Mouse (Mus musculus) midbrain, embryonic 16.5 days (tissue): ENCODE results near the gene Kif1c. TPM values are rescaled to one million over a fixed set of nuclear protein-coding genes. Genes with fewer than 3 reads are reported as not detected.

Experiments
- ATAC-seq: fragments of 200-750 bp; cut with Nextera tagmentation; 2 replicates; pipeline ENCODE4 v1.8.0; 2017; ENCODE audit warnings: moderate TSS enrichment
- H3K27ac ChIP-seq: fragments of 300-500 bp; sonication (generic); 2 replicates; pipeline ENCODE4 v1.5.1; 2014; ENCODE audit warnings: mild to moderate bottlenecking, low read length, mixed read lengths
- H3K27me3 ChIP-seq: fragments of 300-500 bp; sonication (generic); 2 replicates; pipeline ENCODE4 v1.6.1; 2014; ENCODE audit warnings: low read depth, low read length, mixed read lengths; ENCODE audit not compliant: control insufficient read depth, insufficient read depth
- H3K36me3 ChIP-seq: fragments of 300-500 bp; sonication (generic); 2 replicates; pipeline ENCODE4 v1.6.1; 2014; ENCODE audit warnings: mild to moderate bottlenecking, low read length, moderate library complexity, mixed read lengths; ENCODE audit not compliant: control insufficient read depth, insufficient read depth
- H3K4me1 ChIP-seq: fragments of 300-500 bp; sonication (generic); 2 replicates; pipeline ENCODE4 v1.6.1; 2014; ENCODE audit warnings: mild to moderate bottlenecking, low read length, mixed read lengths; ENCODE audit not compliant: control insufficient read depth, insufficient read depth
- H3K4me2 ChIP-seq: fragments of 300-500 bp; sonication (generic); 2 replicates; pipeline ENCODE4 v1.6.1; 2014; ENCODE audit warnings: mild to moderate bottlenecking, low read length, mixed read lengths
- H3K4me3 ChIP-seq: fragments of 300-500 bp; sonication (generic); 2 replicates; pipeline ENCODE4 v1.5.1; 2014; ENCODE audit warnings: low read depth, mild to moderate bottlenecking, low read length, moderate library complexity, mixed read lengths
- H3K9ac ChIP-seq: fragments of 300-500 bp; sonication (generic); 2 replicates; pipeline ENCODE4 v1.6.1; 2014; ENCODE audit warnings: low read depth, low read length, mixed read lengths
- H3K9me3 ChIP-seq: fragments of 300-500 bp; sonication (generic); replicated peaks from 2 replicates; pipeline ENCODE4 v1.6.1; 2014; ENCODE audit warnings: mild to moderate bottlenecking, low read length, mixed read lengths; ENCODE audit not compliant: control insufficient read depth, poor library complexity, severe bottlenecking
- WGBS: fragments of 180-500 bp; shearing (Covaris S2); extraction: QIAGEN DNeasy Blood & Tissue Kit; methylation state at CpG from one replicate; pipeline ENCODE4 v1.1.7; 2014; 5-methylcytosine and 5-hydroxymethylcytosine counted together
- polyA plus RNA-seq: library from polyadenylated mRNA; unstranded; fragments of >200 nt; fragmentation: Nextera tagmentation; extraction: Ambion mirVana; gene quantifications from 2 replicates; pipeline ENCODE4 v1.2.1, GENCODE M21; 2015

Kif1c gene
- polyA plus RNA-seq, 1 experiment from 2014 or later: 1.3 TPM

DNA sequence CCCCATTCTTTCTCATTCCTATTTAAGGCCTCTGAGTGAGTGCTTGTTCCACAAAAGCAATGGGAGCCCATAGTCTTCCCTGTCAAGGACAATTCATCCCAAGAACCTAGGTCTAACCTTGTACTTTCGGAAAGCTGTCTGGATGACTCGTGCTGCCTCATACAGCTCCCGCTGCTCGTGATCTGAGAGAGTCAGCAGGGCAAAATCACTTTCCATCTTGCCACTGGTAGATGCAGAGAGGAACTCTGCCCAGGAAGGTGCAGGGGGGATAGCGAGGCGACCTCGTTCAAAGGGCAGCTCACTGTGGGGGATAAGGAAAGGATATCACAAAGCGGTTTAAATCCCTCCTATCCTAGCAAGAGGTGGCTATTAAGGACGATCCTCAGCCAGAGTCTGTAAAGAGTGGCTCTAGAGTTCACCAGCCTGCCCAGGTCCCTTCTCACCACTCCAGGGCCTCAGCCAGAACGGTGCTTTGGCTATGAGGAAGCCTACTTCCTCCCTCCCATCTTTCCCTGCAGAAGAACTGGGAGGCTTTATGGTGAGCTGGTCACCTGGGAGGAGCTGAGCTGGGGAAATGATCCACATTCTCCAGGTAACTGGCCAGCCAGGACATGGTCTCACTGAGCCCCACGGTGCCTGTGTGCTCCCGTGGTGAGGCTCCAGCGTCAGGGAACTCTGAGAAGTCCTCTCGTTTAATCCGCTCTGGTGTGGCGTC, 28.9 kb upstream of the Kif1c start:
- Histone ChIP-seq H3K4me1 (peaks cover 22% of the 10 kb centered on the region), H3K27ac (no peak overlapping the region), H3K27me3 (no peaks in the 10 kb centered on the region), H3K36me3 (peaks cover 8% of the 10 kb centered on the region), H3K4me2 (no peak overlapping the region; the same call in 1 of the 2 replicates), H3K4me3 (no peak overlapping the region), H3K9me3 (no peaks in the 10 kb centered on the region), H3K9ac (no peak overlapping the region)
- WGBS: 83% methylated on average over 16 of the region's 16 CpGs
- no peak for ATAC-seq

DNA sequence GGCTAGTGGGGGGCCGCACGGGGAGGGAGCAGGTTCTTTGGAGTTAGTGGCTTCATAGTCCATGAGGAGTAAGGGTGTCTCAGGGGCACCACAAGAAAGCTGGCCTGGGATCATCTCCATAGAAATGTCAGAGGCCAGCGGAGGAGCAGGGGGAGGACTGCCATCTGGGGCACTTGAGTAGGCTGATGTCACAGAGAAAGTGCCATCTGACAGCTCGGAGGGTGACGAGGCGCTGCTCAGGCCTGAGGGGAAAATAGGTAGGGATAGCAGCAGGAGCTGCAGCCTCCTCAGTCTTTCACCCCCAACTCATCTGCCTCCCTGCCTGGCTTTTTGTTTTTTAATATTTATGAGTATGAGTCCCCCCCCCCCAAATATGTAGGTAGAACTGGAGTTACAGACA, 26.3 kb upstream of the Kif1c start:
- 49% methylated on average over 6 of the region's 6 CpGs for WGBS
- Histone ChIP-seq H3K9me3 (no peaks in the 10 kb centered on the region), H3K4me3 (no peak overlapping the region), H3K36me3 (peaks cover 12% of the 10 kb centered on the region), H3K4me1 (peaks cover 12% of the 10 kb centered on the region), H3K4me2 (no peak overlapping the region), H3K27me3 (no peaks in the 10 kb centered on the region), H3K9ac (no peak overlapping the region), H3K27ac (no peak overlapping the region)
- no peak for ATAC-seq

DNA sequence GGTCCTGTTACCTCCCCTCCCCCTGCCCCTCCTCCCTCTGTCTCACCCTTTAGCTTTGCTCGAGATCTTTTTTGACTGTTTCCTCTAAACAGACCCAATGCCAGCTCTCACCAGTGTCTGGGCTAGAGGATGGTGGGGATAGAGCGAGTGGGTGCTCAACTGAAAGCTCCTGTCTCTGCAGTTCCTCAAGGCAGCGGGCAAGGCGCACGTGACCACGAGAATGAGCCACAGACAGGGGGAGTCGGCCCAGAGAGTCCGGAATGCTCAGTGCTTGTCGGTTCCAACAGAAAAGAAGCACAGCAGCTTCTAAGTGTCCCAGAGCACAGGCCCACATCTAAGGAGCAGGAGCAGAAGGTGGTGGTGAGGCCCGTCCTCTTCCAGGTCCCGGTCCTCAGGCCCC, 25.8 kb upstream of the Kif1c start:
- Histone ChIP-seq H3K27ac (no peak overlapping the region), H3K4me1 (peaks cover 12% of the 10 kb centered on the region), H3K4me3 (no peak overlapping the region), H3K4me2 (no peak overlapping the region), H3K36me3 (peaks cover 13% of the 10 kb centered on the region), H3K27me3 (no peaks in the 10 kb centered on the region), H3K9ac (no peak overlapping the region), H3K9me3 (no peaks in the 10 kb centered on the region)
- ATAC-seq: no peak
- 68% methylated on average over 11 of the region's 11 CpGs for WGBS

DNA sequence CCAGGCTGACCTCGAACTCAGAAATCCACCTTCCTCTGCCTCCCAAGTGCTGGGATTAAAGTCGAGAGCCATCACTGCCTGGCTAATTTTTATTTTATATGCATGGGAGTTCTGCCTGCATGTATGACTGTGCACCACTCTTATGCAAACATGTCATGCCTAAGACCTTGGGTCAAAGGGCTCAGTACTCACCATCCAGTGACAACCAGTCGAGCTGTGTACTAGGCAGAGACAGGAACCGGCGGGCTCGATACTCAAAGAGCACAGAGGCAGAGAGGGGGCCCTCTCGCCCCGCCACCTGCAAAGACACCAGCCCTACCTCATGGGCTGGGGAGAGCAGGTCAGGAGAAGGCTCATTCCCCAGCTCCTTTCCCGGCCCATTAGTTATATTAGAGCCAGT, 22.3 kb upstream of the Kif1c start:
- Histone ChIP-seq H3K4me2 (no peak overlapping the region), H3K27ac (no peak overlapping the region), H3K9me3 (no peaks in the 10 kb centered on the region), H3K36me3 (peaks cover 15% of the 10 kb centered on the region), H3K4me3 (no peak overlapping the region), H3K4me1 (peaks cover 7% of the 10 kb centered on the region), H3K27me3 (no peaks in the 10 kb centered on the region), H3K9ac (no peak overlapping the region)
- 81% methylated on average over 9 of the region's 9 CpGs for WGBS
- ATAC-seq: no peak

DNA sequence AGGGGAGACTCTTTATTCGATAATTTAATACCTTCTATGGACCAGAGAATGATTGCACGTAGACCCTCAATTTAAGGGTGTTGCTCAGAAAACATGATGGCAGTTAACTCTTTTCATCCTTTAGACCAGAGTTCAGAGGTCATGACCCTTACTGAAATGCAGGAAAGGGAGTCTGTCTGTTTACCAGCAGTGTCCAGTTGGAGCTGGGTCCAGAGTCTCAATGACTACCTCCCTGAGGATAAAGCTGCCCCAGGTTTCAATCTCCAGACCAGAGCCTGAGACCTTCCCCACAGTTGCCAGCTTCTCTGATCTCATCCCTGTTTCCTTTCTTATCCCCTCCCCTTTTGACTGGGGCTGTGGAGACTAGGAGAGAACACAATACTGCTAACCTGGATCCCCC, 21.8 kb upstream of the Kif1c start:
- Histone ChIP-seq H3K9ac (no peak overlapping the region), H3K4me2 (no peak overlapping the region), H3K36me3 (peaks cover 15% of the 10 kb centered on the region), H3K4me3 (no peak overlapping the region), H3K27ac (no peak overlapping the region), H3K27me3 (no peaks in the 10 kb centered on the region), H3K4me1 (peaks cover 7% of the 10 kb centered on the region), H3K9me3 (no peaks in the 10 kb centered on the region)
- WGBS: 75% methylated on average over 2 of the region's 2 CpGs
- no peak for ATAC-seq

DNA sequence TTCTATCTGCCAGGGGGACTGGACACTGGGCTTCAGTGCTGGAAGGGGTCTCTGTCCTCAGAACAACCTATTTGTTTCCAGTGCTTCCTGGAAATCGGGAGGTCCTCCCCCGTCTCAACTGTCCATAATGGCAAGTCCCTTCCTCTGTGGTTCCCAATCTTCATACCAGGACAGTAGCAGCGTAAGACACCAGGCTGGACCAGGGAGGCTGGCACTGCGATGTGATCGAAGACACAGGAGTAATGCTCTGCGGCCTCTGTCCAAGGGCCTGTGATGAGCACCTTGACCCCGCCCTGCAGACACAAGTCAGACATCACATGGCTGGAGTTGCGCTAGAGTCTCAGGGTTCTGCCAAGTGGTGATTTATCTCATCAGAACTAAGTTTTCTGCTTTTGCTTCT, 21.0 kb upstream of the Kif1c start:
- WGBS: 94% methylated on average over 8 of the region's 8 CpGs
- Histone ChIP-seq H3K4me1 (peaks cover 7% of the 10 kb centered on the region), H3K4me3 (no peak overlapping the region), H3K36me3 (peaks cover 20% of the 10 kb centered on the region), H3K9me3 (no peaks in the 10 kb centered on the region), H3K9ac (no peak overlapping the region), H3K27ac (no peak overlapping the region), H3K4me2 (no peak overlapping the region), H3K27me3 (no peaks in the 10 kb centered on the region)
- ATAC-seq: no peak

DNA sequence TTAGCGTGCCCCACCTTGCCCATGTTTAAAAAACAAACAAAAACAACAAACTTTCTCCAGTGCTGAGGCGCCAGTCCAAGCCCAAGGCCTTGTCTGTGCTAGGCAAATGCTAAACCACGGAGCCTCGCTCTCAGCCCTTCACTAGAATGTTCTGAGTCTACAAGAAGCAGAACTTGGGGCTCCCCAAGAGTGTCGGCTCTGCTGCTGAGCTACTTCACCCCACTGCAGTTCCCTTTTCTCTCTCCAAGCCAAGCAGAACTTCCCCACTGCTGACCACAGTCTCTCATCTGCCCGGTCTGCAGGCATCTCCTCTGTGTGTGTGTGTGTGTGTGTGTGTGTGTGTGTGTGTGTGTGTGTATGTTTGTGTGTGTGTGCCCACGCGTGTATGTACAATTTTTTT, 20.5 kb upstream of the Kif1c start:
- no peaks in the 10 kb centered on the region for H3K9me3 ChIP-seq
- no peak overlapping the region for H3K4me2 ChIP-seq
- no peak overlapping the region for H3K27ac ChIP-seq
- no peak overlapping the region for H3K9ac ChIP-seq
- no peaks in the 10 kb centered on the region for H3K27me3 ChIP-seq
- 92% methylated on average over 8 of the region's 8 CpGs for WGBS
- no peak for ATAC-seq
- no peak overlapping the region for H3K4me3 ChIP-seq
- peaks cover 20% of the 10 kb centered on the region for H3K36me3 ChIP-seq
- H3K4me1 ChIP-seq: peaks cover 7% of the 10 kb centered on the region

DNA sequence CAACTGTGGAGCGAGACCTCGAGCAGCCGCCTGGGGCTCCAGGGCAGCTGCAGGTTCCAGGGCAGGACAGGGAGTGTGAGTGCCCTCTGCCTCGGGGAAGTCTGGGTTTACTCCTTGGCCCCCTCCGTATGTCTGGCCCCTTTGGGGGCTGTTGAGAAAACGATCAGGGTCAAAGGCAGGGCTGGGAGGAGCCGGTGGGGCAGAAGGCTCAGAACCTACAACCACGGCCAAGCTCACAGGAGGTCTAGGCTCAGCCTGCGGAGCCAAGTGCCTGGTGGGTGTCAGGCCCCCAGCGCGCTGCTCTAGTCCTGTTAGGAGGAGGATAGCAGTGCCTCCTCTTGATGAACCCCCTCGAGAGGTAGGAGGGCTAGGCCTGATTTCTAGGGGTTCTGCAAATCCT, 19.2 kb upstream of the Kif1c start:
- no peaks in the 10 kb centered on the region for H3K9me3 ChIP-seq
- 66% methylated on average over 12 of the region's 12 CpGs for WGBS
- no peak overlapping the region for H3K9ac ChIP-seq
- H3K36me3 ChIP-seq: peaks cover 16% of the 10 kb centered on the region
- peak; percentile 21; the same call in 1 of the 2 replicates for ATAC-seq
- H3K27me3 ChIP-seq: no peaks in the 10 kb centered on the region
- no peak overlapping the region for H3K27ac ChIP-seq
- no peak overlapping the region for H3K4me3 ChIP-seq
- peaks cover 11% of the 10 kb centered on the region for H3K4me1 ChIP-seq
- no peak overlapping the region for H3K4me2 ChIP-seq

DNA sequence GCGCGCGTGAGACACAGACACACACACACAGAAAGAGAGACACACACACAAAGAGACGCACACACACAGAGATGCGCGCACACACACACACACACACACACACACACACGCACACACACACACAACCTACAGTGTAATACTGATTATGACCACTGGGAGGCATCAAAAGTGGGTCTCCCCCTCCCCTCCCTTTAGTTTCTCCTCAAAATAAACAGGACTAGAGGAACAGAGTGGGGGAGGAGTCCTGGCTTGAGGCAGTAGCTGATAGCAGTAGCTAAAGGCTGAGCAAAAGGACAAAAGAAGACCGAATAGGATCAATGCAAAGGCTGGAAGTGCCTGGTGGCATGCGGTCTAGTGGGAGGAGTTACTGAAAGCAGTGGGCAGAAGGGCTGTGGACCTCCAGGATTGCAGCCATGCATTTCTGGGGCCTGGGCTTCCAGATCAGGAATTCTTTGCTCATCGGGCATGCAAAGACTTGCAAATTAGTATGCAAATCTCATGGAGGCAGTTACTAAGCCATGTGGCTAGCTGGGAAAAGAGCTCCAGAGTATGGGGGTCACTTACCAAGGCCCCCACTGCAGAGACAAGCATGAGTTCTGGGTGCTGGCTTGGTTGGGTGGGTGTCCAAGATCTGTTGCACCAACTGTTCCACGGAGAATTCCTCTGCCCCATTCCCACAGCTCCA, 18.3 kb upstream of the Kif1c start:
- WGBS: 14% methylated on average over 11 of the region's 11 CpGs
- Histone ChIP-seq H3K36me3 (peaks cover 16% of the 10 kb centered on the region), H3K9me3 (no peaks in the 10 kb centered on the region), H3K27me3 (no peaks in the 10 kb centered on the region), H3K4me2 (peak overlapping the region; percentile 5; the same call in 1 of the 2 replicates), H3K27ac (peak overlapping the region; percentile 43), H3K9ac (0 out of 2 replicates have a peak overlapping the region, but pooled peaks have one; percentile 22), H3K4me1 (peaks cover 19% of the 10 kb centered on the region), H3K4me3 (no peak overlapping the region)
- ATAC-seq: peak; percentile 57
